Mouse (Mus musculus): Measurements from ENCODE around the gene Utrn.

DNA sequence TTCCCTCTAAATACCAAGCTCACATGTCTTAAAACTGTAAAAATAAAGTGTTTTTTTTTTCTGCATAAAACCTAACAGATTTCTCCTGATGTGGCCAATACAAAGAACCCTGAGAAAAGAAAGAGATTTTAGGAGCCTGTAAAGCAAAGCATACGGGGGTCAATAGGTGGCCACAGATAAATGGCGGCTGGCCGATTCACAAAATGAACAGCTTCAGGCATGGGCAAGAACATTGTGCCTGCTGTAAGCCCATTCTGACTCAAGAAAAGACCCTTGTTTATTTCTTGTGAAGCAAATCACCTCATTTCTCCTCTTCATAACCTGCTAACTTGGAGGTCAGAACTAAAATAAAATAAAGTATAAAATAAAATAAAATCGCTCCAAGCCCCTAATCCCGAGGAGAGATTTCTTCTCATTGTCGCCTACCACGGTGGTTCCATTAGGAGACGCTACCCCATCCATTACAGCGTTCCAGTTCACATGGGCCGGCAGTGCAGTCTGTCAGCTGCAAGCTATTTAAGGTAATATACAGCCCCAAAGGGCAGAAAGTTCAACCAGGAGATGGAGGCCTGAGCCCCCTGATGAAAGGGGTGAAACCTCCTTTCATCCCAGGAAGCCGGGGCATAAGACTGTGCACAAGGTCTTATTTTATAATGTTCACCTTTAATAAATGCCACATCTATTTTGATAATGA is 316.8 kb downstream of the Utrn start:
- TF ChIP-seq TCF12 (IDR thresholded peaks at IDR 0.05; ENCODE audit: insufficient read depth, poor library complexity, severe bottlenecking) (no peak), POLR2A (IDR thresholded peaks at IDR 0.05; ENCODE audit: insufficient read length, low read depth) (no peak), TCF3 (IDR thresholded peaks at IDR 0.05; ENCODE audit: insufficient read length, low read depth) (no peak), POLR2AphosphoS2 (IDR thresholded peaks at IDR 0.05; ENCODE audit: insufficient read length, low read depth) (no peak), USF1 (IDR thresholded peaks at IDR 0.05; ENCODE audit: low read depth) (no peak), E2F4 (IDR thresholded peaks at IDR 0.05; ENCODE audit: insufficient read depth) (no peak), CEBPB (IDR thresholded peaks at IDR 0.05; ENCODE audit: insufficient read depth, poor library complexity, severe bottlenecking) (no peak), REST (IDR thresholded peaks at IDR 0.05; ENCODE audit: insufficient read depth, insufficient read length) (no peak), MYOD1 (IDR thresholded peaks at IDR 0.05; ENCODE audit: control insufficient read depth in 1 of 3, insufficient read length in 2 of 3, low read depth in 2 of 3) (no peak), MAX (IDR thresholded peaks at IDR 0.05; ENCODE audit: low read depth) (no peak), MYOG (IDR thresholded peaks at IDR 0.05; ENCODE audit: control insufficient read depth in 1 of 3, insufficient read depth in 1 of 3, insufficient read length in 2 of 3, low read depth in 2 of 3) (no peak)

All from myocyte (in vitro differentiated cells).